Mouse (Mus musculus) kidney, adult 18-20 months (tissue): ENCODE measurements around the gene Mfap1a.
"Not testable (repeated sequence)": the region's sequence is repeated elsewhere in the genome, so short reads cannot be mapped to it uniquely, and the experiment has no call there.

ENCODE experiments used
- DNase-seq: peaks from one replicate; pipeline ENCODE4 v3.0.0; 2021

Mfap1a gene

GRCm38 (mm10) chr2:121474180-121474535, 32.3 kb downstream of the Mfap1a start:
- DNase-seq, result no peak

GRCm38 (mm10) chr2:121473301-121474179, 32.9 kb downstream of the Mfap1a start, which contains the start of gene Mfap1b:
Gene Mfap1b, minus strand, starts transcription at chr2:121474067.
- peak; percentile 80 for DNase-seq

GRCm38 (mm10) chr2:121472783-121473182, 33.7 kb downstream of the Mfap1a start:
- not testable (repeated sequence) for DNase-seq

- not testable (repeated sequence) for DNase-seq
Observed at GRCm38 (mm10) chr2:121468982-121469381, 37.5 kb downstream of the Mfap1a start.

GRCm38 (mm10) chr2:121460071-121460470, 46.4 kb downstream of the Mfap1a start:
- DNase-seq, result no peak

GRCm38 (mm10) chr2:121456692-121457642, 49.5 kb downstream of the Mfap1a start, which contains the start of gene Serinc4:
Gene Serinc4, minus strand, starts transcription at chr2:121456781.
- peak; percentile 87 for DNase-seq

- DNase-seq, result no peak
Observed at GRCm38 (mm10) chr2:121455534-121455933, 50.9 kb downstream of the Mfap1a start.

GRCm38 (mm10) chr2:121453917-121454316, 52.5 kb downstream of the Mfap1a start:
- DNase-seq, result no peak

- no peak for DNase-seq
Observed at GRCm38 (mm10) chr2:121452990-121453389, 53.5 kb downstream of the Mfap1a start, which contains the start of gene Hypk. Gene Hypk, plus strand, starts transcription at chr2:121453290.

GRCm38 (mm10) chr2:121452361-121452760, 54.1 kb downstream of the Mfap1a start:
- DNase-seq, result no peak

- no peak for DNase-seq
Observed at GRCm38 (mm10) chr2:121450093-121450492, 56.4 kb downstream of the Mfap1a start.

GRCm38 (mm10) chr2:121449545-121450011, 56.9 kb downstream of the Mfap1a start:
- DNase-seq, result no peak

- DNase-seq, result peak; percentile 100
Observed at GRCm38 (mm10) chr2:121448739-121449535, 57.5 kb downstream of the Mfap1a start, which contains the start of gene Serf2. Gene Serf2, plus strand, starts transcription at chr2:121449195.

- DNase-seq, result peak; percentile 53
Observed at GRCm38 (mm10) chr2:121448136-121448535, 58.3 kb downstream of the Mfap1a start.

- DNase-seq, result no peak
Observed at GRCm38 (mm10) chr2:121447006-121447405, 59.5 kb downstream of the Mfap1a start.

GRCm38 (mm10) chr2:121446506-121446905, 60.0 kb downstream of the Mfap1a start:
- DNase-seq, result no peak

- DNase-seq, result no peak
Observed at GRCm38 (mm10) chr2:121445117-121445516, 61.3 kb downstream of the Mfap1a start.

- no peak for DNase-seq
Observed at GRCm38 (mm10) chr2:121444178-121444577, 62.3 kb downstream of the Mfap1a start, which contains the start of gene Ell3. Gene Ell3, minus strand, starts transcription at chr2:121444278.

GRCm38 (mm10) chr2:121443068-121443349, 63.5 kb downstream of the Mfap1a start:
- no peak for DNase-seq

- peak; percentile 89 for DNase-seq
Observed at GRCm38 (mm10) chr2:121442259-121443067, 64.0 kb downstream of the Mfap1a start.
